Mouse (Mus musculus) MEL (cell line): ENCODE results near the gene Gm42957. TPM values are rescaled to one million over a fixed set of nuclear protein-coding genes. Genes with fewer than 3 reads are reported as not detected.

ENCODE experiments used
- DNase-seq: peaks from one replicate; pipeline ENCODE4 v3.0.0; 2011; ENCODE audit warnings: low read depth, low spot score
- H3K27ac ChIP-seq: 2 replicates; pipeline ENCODE4 v1.5.1; 2012; ENCODE audit warnings: low read depth, mild to moderate bottlenecking, control low read depth, low read length, moderate library complexity; ENCODE audit not compliant: control insufficient read depth
- H3K27me3 ChIP-seq, 2 experiments: fragments of 150-350 bp in 1 of 2; sonication (generic) in 1 of 2; 2 replicates each; pipeline ENCODE4 v1.6.1; 2012; ENCODE audit warnings: low read length in 2 of 2, mild to moderate bottlenecking in 2 of 2, improper control_type of control experiment in 1 of 2, moderate library complexity in 1 of 2; ENCODE audit not compliant: insufficient read depth in 2 of 2, control insufficient read depth in 1 of 2
- H3K36me3 ChIP-seq, 2 experiments: 2 replicates each; pipeline ENCODE4 v1.6.1; 2012 to 2014; ENCODE audit warnings: low read length in 2 of 2, improper control_type of control experiment in 1 of 2, inconsistent platforms in 1 of 2, mild to moderate bottlenecking in 1 of 2; ENCODE audit not compliant: insufficient read depth in 2 of 2, control insufficient read depth in 1 of 2
- H3K4me1 ChIP-seq, 2 experiments: fragments of 150-350 bp in 1 of 2; sonication (generic) in 1 of 2; 2 replicates each; pipeline ENCODE4 v1.6.1; 2012; ENCODE audit warnings: low read length in 2 of 2, improper control_type of control experiment in 1 of 2, mild to moderate bottlenecking in 1 of 2; ENCODE audit not compliant: insufficient read depth in 2 of 2, control insufficient read depth in 1 of 2
- H3K4me3 ChIP-seq, 2 experiments: fragments of 150-350 bp in 1 of 2; sonication (generic) in 1 of 2; 2 replicates each; pipeline ENCODE4 v1.5.1; 2012; ENCODE audit warnings: low read depth in 2 of 2, low read length in 2 of 2, mild to moderate bottlenecking in 2 of 2, moderate library complexity in 2 of 2, control low read depth in 1 of 2, improper control_type of control experiment in 1 of 2; ENCODE audit not compliant: control insufficient read depth in 1 of 2, insufficient read depth in 1 of 2
- H3K79me2 ChIP-seq: 2 replicates; pipeline ENCODE4 v1.6.1; 2012; ENCODE audit warnings: mild to moderate bottlenecking, low read length, moderate library complexity; ENCODE audit not compliant: control insufficient read depth, poor library complexity, insufficient read depth
- H3K9ac ChIP-seq: 2 replicates; pipeline ENCODE4 v1.6.1; 2012; ENCODE audit warnings: low read depth, mild to moderate bottlenecking, control low read depth, low read length, moderate library complexity; ENCODE audit not compliant: control insufficient read depth, poor library complexity, severe bottlenecking
- H3K9me3 ChIP-seq: fragments of 150-350 bp; sonication (generic); replicated peaks from 2 replicates; pipeline ENCODE4 v1.6.1; 2012; ENCODE audit warnings: mild to moderate bottlenecking, low read length, improper control_type of control experiment, moderate library complexity; ENCODE audit not compliant: insufficient read depth
- BHLHE40 ChIP-seq: IDR thresholded peaks from 2 replicates; pipeline ENCODE4 v1.6.1; 2012; ENCODE audit warnings: low read depth, mild to moderate bottlenecking, inconsistent platforms, low read length, improper control_type of control experiment, borderline replicate concordance
- CHD1 ChIP-seq: IDR thresholded peaks from 2 replicates; pipeline ENCODE4 v1.6.1; 2012; ENCODE audit warnings: low read depth, mild to moderate bottlenecking, inconsistent platforms, low read length, improper control_type of control experiment
- CHD2 ChIP-seq: IDR thresholded peaks from 2 replicates; pipeline ENCODE4 v1.6.1; 2011; ENCODE audit warnings: low read length, improper control_type of control experiment
- CTCF ChIP-seq, 3 experiments: IDR thresholded peaks in 2 of 3; conservative IDR thresholded peaks in 1 of 3; 2 replicates each; pipeline ENCODE4 v1.5.1; 2011 to 2012; ENCODE audit warnings: low read length in 3 of 3, low read depth in 2 of 3, mild to moderate bottlenecking in 2 of 3, improper control_type of control experiment in 1 of 3, inconsistent platforms in 1 of 3, mixed read lengths in 1 of 3, moderate library complexity in 1 of 3; ENCODE audit not compliant: control insufficient read depth in 1 of 3, insufficient read depth in 1 of 3, poor library complexity in 1 of 3, severe bottlenecking in 1 of 3
- E2F4 ChIP-seq: IDR thresholded peaks from 2 replicates; pipeline ENCODE4 v1.6.1; 2011; ENCODE audit warnings: low read depth, low read length, improper control_type of control experiment, borderline replicate concordance
- EP300 ChIP-seq, 2 experiments: IDR thresholded peaks; 2 replicates each; pipeline ENCODE4 v1.6.1; 2011; ENCODE audit warnings: improper control_type of control experiment in 2 of 2, low read length in 2 of 2, low read depth in 1 of 2, mild to moderate bottlenecking in 1 of 2
- ETS1 ChIP-seq: IDR thresholded peaks from 2 replicates; pipeline ENCODE4 v1.6.1; 2012; ENCODE audit warnings: low read depth, mild to moderate bottlenecking, inconsistent platforms, low read length, improper control_type of control experiment, moderate library complexity
- GABPA ChIP-seq: IDR thresholded peaks from 2 replicates; pipeline ENCODE4 v1.6.1; 2012; ENCODE audit warnings: low read depth, mild to moderate bottlenecking, inconsistent platforms, low read length, improper control_type of control experiment, moderate library complexity
- HCFC1 ChIP-seq: IDR thresholded peaks from 2 replicates; pipeline ENCODE4 v1.6.1; 2012; ENCODE audit warnings: low read depth, mild to moderate bottlenecking, inconsistent platforms, low read length, improper control_type of control experiment, moderate library complexity
- JUND ChIP-seq: IDR thresholded peaks from 2 replicates; pipeline ENCODE4 v1.6.1; 2011; ENCODE audit warnings: low read depth, mild to moderate bottlenecking, improper control_type of control experiment, low read length
- KAT2A ChIP-seq: conservative IDR thresholded peaks from 2 replicates; pipeline ENCODE4 v1.6.1; 2012; ENCODE audit warnings: low read depth, low read length, improper control_type of control experiment, inconsistent platforms
- MAFK ChIP-seq: IDR thresholded peaks from 2 replicates; pipeline ENCODE4 v1.6.1; 2011; ENCODE audit warnings: low read depth, mild to moderate bottlenecking, low read length, improper control_type of control experiment, borderline replicate concordance
- MAX ChIP-seq: IDR thresholded peaks from 2 replicates; pipeline ENCODE4 v1.6.1; 2011; ENCODE audit warnings: low read length, improper control_type of control experiment
- MEF2A ChIP-seq: IDR thresholded peaks from 2 replicates; pipeline ENCODE4 v1.6.1; 2014; ENCODE audit warnings: low read depth, mild to moderate bottlenecking, inconsistent platforms, low read length, improper control_type of control experiment; ENCODE audit not compliant: poor library complexity, insufficient replicate concordance, severe bottlenecking; ENCODE audit errors: extremely low read depth
- MXI1 ChIP-seq: IDR thresholded peaks from 2 replicates; pipeline ENCODE4 v1.6.1; 2011; ENCODE audit warnings: mild to moderate bottlenecking, low read depth, low read length, improper control_type of control experiment
- MYB ChIP-seq: IDR thresholded peaks from 2 replicates; pipeline ENCODE4 v1.6.1; 2011; ENCODE audit warnings: mild to moderate bottlenecking, low read depth, low read length, improper control_type of control experiment
- MYC ChIP-seq: IDR thresholded peaks from 2 replicates; pipeline ENCODE4 v1.6.1; 2011; ENCODE audit warnings: low read depth, mild to moderate bottlenecking, low read length, improper control_type of control experiment, moderate library complexity
- NELFE ChIP-seq: IDR thresholded peaks from 2 replicates; pipeline ENCODE4 v1.6.1; 2011; ENCODE audit warnings: low read depth, low read length, improper control_type of control experiment
- NRF1 ChIP-seq: IDR thresholded peaks from 2 replicates; pipeline ENCODE4 v1.6.1; 2014; ENCODE audit warnings: low read depth, mild to moderate bottlenecking, inconsistent platforms, low read length, improper control_type of control experiment, moderate library complexity; ENCODE audit not compliant: poor library complexity, insufficient read depth, severe bottlenecking
- POLR2A ChIP-seq, 2 experiments: IDR thresholded peaks; 2 replicates each; pipeline ENCODE4 v1.6.1; 2011 to 2012; ENCODE audit warnings: low read length in 2 of 2, mild to moderate bottlenecking in 2 of 2, control low read depth in 1 of 2, improper control_type of control experiment in 1 of 2, low read depth in 1 of 2, moderate library complexity in 1 of 2; ENCODE audit not compliant: control insufficient read depth in 1 of 2, insufficient read depth in 1 of 2, poor library complexity in 1 of 2
- POLR2AphosphoS2 ChIP-seq: IDR thresholded peaks from 2 replicates; pipeline ENCODE4 v1.6.1; 2011; ENCODE audit warnings: low read length, improper control_type of control experiment
- POLR2AphosphoS5 ChIP-seq: IDR thresholded peaks from 2 replicates; pipeline ENCODE4 v1.6.1; 2012; ENCODE audit warnings: low read depth, borderline replicate concordance, mild to moderate bottlenecking, inconsistent platforms, low read length, moderate library complexity, mixed read lengths
- RAD21 ChIP-seq: IDR thresholded peaks from 2 replicates; pipeline ENCODE4 v1.6.1; 2011; ENCODE audit warnings: mild to moderate bottlenecking, low read depth, low read length, improper control_type of control experiment
- RCOR1 ChIP-seq: IDR thresholded peaks from 2 replicates; pipeline ENCODE4 v1.6.1; 2012; ENCODE audit warnings: low read depth, mild to moderate bottlenecking, inconsistent platforms, low read length, improper control_type of control experiment
- SIN3A ChIP-seq: IDR thresholded peaks from 2 replicates; pipeline ENCODE4 v1.6.1; 2012; ENCODE audit warnings: low read length, improper control_type of control experiment, inconsistent platforms
- SMC3 ChIP-seq: IDR thresholded peaks from 2 replicates; pipeline ENCODE4 v1.6.1; 2011; ENCODE audit warnings: low read depth, low read length, improper control_type of control experiment
- TAL1 ChIP-seq: IDR thresholded peaks from 2 replicates; pipeline ENCODE4 v1.6.1; 2012; ENCODE audit warnings: mild to moderate bottlenecking, inconsistent platforms, low read length, moderate library complexity, mixed read lengths
- TCF12 ChIP-seq: IDR thresholded peaks from 2 replicates; pipeline ENCODE4 v1.6.1; 2014; ENCODE audit warnings: low read depth, mild to moderate bottlenecking, inconsistent platforms, low read length, improper control_type of control experiment, moderate library complexity
- UBTF ChIP-seq: IDR thresholded peaks from 2 replicates; pipeline ENCODE4 v1.6.1; 2012; ENCODE audit warnings: low read depth, mild to moderate bottlenecking, inconsistent platforms, low read length, improper control_type of control experiment, moderate library complexity, borderline replicate concordance; ENCODE audit not compliant: insufficient read depth
- USF1 ChIP-seq: IDR thresholded peaks from 2 replicates; pipeline ENCODE4 v1.6.1; 2014; ENCODE audit warnings: low read depth, mild to moderate bottlenecking, inconsistent platforms, low read length, improper control_type of control experiment, moderate library complexity
- USF2 ChIP-seq, 2 experiments: IDR thresholded peaks; 2 replicates each; pipeline ENCODE4 v1.6.1; 2011 to 2012; ENCODE audit warnings: improper control_type of control experiment in 2 of 2, low read length in 2 of 2, borderline replicate concordance in 1 of 2, inconsistent platforms in 1 of 2, low read depth in 1 of 2, mild to moderate bottlenecking in 1 of 2; ENCODE audit not compliant: insufficient read depth in 1 of 2
- ZC3H11A ChIP-seq: IDR thresholded peaks from 2 replicates; pipeline ENCODE4 v1.6.1; 2012; ENCODE audit warnings: low read depth, mild to moderate bottlenecking, inconsistent platforms, low read length, improper control_type of control experiment
- ZKSCAN1 ChIP-seq: IDR thresholded peaks from 2 replicates; pipeline ENCODE4 v1.6.1; 2012; ENCODE audit warnings: low read depth, mild to moderate bottlenecking, inconsistent platforms, low read length, improper control_type of control experiment, moderate library complexity
- ZMIZ1 ChIP-seq: IDR thresholded peaks from 2 replicates; pipeline ENCODE4 v1.6.1; 2012; ENCODE audit warnings: low read depth, mild to moderate bottlenecking, inconsistent platforms, low read length, improper control_type of control experiment, moderate library complexity
- polyA plus RNA-seq, 2 experiments: library from polyadenylated mRNA; stranded (reverse) in 1 of 2; unstranded in 1 of 2; fragments of >175 nt in 1 of 2; fragments of >200 nt in 1 of 2; gene quantifications; 2 replicates each; pipeline versions ENCODE4 v1.2.1 to v1.2.4; 2012; ENCODE audit warnings: low replicate concordance in 2 of 2, low read depth in 1 of 2; ENCODE audit not compliant: insufficient read length in 2 of 2, insufficient read depth in 1 of 2, missing spikeins in 1 of 2
- total RNA-seq: library from RNA; depleted of rRNA; stranded (reverse); fragments of 300-350 nt; gene quantifications from 2 replicates; pipeline ENCODE4 v1.2.3, GENCODE M21; 2012

Gm42957 gene
- total and polyA plus RNA-seq, 3 experiments, result 0.06 to 0.19 TPM; not detected in 1

DNA sequence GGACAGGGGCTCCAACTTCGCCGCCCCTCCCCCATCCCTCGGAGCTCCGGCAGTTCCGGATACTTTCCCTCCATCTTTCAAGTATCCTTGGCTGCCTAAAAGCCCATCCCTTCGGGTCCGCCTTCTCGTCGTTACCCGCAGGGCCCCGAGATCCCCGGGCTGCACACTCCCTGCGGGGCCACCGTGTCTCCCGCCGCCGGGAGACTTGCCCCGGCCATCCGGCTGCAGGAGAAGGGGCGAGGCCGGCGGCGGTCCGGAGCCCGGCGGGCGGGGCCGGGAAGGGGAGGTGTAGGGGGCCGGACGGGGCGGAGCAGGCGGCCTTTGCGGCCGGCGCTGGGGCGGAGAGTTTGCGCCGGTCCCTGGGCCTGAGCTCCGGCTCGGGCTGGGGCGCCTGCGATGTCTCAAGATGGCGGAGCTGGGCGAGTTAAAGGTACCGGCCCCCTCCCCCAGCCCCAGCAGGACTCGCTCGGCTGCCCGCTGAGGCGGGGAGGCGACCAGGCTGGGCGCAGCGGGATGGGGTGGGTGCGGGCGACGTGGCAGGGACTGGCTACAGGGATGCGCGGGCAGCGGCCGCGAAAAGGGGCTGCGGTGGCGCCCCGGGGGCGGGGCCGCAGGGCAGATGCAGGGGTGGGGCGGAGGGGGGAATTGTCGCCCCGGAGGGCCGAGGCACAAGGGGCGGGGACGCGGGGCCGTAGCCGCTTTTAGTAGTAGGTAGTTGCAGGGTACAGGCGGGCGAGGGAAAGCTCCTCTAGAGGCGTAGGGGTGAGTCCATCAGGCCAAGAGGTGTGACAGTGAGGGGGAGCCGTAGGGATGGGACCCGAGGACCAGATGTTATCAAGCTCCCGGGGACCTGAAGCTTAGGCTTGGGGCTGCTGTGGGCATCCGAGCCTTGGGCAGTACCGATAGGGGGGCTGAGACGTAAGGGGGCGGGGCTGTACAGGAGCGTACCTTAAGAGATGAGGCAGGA is 61.8 kb downstream of the Gm42957 start:
- Histone ChIP-seq H3K4me1 (peaks cover 5 to 13% of the 10 kb centered on the region in 2 experiments; a peak in 3 of 4 replicates), H3K9me3 (no peaks in the 10 kb centered on the region), H3K27me3 (no peaks in the 10 kb centered on the region), H3K36me3 (peaks cover 0 to 13% of the 10 kb centered on the region in 2 experiments; a peak in 2 of 4 replicates), H3K9ac (peak overlapping the region; percentile 91), H3K4me3 (peak overlapping the region; percentile 62 to 88), H3K79me2 (peaks cover 3% of the 10 kb centered on the region; the same call in 1 of the 2 replicates), H3K27ac (peak overlapping the region; percentile 73)
- DNase-seq, result peak; percentile 97
- TF ChIP-seq NRF1 (peak; percentile 58), HCFC1 (peak; percentile 73), USF2 (IDR thresholded peaks at IDR 0.05; ENCODE audit: borderline replicate concordance in 1 of 2, insufficient read depth in 1 of 2, low read depth in 1 of 2, low read length in 2 of 2) (no peak), GABPA (no peak), CTCF (IDR thresholded peaks at IDR 0.05 in 2 of 3, conservative IDR thresholded peaks at IDR 0.05 in 1 of 3; ENCODE audit: control insufficient read depth in 1 of 3, insufficient read depth in 1 of 3, low read depth in 2 of 3, low read length in 3 of 3, poor library complexity in 1 of 3, severe bottlenecking in 1 of 3) (no peak), KAT2A (no peak), ZC3H11A (0 out of 2 replicates have a peak, but pooled peaks have one; percentile 18), SMC3 (no peak; the same call in 1 of the 2 replicates), MAX (0 out of 2 replicates have a peak, but pooled peaks have one; percentile 32), NELFE (peak; percentile 66), MXI1 (no peak; the same call in 1 of the 2 replicates), POLR2AphosphoS2 (peak; percentile 67), TAL1 (no peak), MYC (no peak), ETS1 (no peak), E2F4 (no peak), USF1 (no peak), POLR2A (IDR thresholded peaks at IDR 0.05; ENCODE audit: control insufficient read depth in 1 of 2, insufficient read depth in 1 of 2, low read depth in 1 of 2, low read length in 2 of 2, poor library complexity in 1 of 2) (peak; percentile 62 to 86; a peak in 2 of 4 replicates), RAD21 (no peak), POLR2AphosphoS5 (no peak), EP300 (IDR thresholded peaks at IDR 0.05; ENCODE audit: low read depth in 1 of 2, low read length in 2 of 2) (no peak; a peak in 1 of 4 replicates), SIN3A (peak; percentile 67; the same call in 1 of the 2 replicates), MAFK (no peak; the same call in 1 of the 2 replicates), MYB (no peak), RCOR1 (no peak), UBTF (no peak), ZKSCAN1 (no peak), ZMIZ1 (peak; percentile 56; the same call in 1 of the 2 replicates), BHLHE40 (peak; percentile 39; the same call in 1 of the 2 replicates), JUND (no peak), CHD2 (peak; percentile 83), CHD1 (no peak; the same call in 1 of the 2 replicates), TCF12 (no peak; the same call in none of the 2 replicates), MEF2A (peak; percentile 36; the same call in 1 of the 2 replicates)
